Mouse (Mus musculus) urinary bladder, postnatal 4 days (tissue): ENCODE data around the gene Cirbp.

Experiments
- DNase-seq, 2 experiments: peaks; one replicate each; pipeline ENCODE4 v3.0.0; 2021 to 2022; ENCODE audit warnings: low spot score in 2 of 2

Cirbp gene

DNA sequence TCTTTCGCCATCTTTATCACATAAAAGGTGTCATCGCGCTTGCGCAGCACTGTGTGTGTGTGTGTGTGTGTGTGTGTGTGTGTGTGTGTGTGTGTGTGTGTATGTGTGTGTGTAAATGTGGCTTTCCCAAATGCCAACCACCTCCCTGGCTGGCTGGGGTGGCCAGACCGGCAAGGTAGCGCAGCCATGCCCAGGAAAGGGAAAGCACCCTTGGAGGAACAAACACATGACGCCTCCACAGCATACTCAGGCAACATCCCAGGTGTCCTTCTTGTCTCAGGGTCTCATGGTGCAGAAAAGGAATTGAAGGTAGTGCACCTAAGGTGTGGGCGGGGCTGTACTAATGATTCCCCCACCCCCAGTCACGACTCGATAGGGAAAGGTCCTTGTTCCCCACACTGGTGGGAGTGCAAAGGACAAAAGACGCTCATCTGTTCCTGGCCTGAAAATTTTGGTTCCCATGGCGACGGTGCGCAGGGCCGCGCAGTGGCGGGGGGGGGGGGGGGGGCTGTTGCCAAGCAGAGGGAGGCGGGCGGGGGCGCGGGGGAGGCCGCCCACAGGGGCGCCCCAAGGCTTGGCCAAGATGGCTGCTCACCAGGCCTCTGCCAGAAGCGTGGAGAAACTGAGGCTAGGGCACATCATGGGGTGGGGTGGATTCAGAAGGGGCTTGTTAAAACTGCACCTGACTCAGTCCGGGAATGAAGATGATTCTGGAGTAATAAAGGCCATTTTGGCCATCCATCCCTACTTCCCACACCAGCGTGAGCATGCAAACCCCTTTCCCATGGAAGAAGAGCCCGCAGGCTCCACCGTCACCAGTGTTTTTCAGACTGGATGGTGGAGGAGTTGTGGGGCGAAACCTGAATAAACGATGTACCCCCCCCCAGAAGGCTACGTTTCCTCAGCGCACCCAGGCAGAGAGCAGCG is 27.9 kb upstream of the Cirbp start:
- DNase-seq = no peak

DNA sequence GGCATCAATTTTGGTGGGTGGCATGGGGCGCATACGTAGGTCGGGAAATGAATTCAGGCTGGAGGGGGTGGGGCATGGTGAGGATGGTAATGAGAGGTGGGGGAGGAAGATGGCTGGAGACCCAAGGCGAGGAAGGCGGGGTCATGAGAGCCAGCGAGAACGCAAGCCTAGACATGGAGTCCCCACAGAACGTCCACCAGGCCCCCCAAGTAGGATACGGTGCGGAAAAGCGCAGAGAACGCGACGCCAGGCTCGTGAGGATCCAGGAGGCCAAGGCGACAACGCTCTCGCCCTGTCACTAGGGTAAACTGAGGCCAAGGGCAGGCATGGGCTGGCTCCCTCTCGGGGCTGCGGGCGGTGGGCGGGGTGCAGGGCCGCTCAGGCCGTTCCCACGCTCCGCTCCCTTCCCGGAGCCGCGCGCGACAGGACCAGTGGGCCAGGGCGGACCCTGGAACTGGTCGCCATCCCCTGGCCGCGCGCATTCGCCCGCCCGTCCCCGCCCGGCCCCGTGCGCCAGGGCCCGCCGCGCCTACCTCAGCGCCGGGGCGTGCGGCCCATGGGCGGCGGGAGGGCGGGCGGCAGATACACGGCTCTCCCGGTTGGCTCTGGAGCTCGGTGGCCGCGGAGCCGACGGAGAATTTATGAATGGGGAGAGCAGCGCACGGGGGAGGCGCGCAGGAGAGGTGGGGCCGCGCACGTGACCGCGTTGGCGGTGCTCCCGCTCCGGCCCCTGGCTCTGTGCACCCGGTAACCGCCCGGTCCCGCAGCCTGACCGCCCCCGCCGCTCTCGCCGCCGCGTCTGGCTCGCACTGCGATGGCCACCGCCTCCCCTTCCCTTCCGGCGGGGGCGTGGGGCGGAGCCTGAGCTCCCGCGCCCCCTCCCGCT is 27.0 kb upstream of the Cirbp start, which contains the start of gene Atp5d:
Atp5d (plus strand) TSS at position 80 of the 886 bp plus-strand sequence.
- no peak for DNase-seq

- no peak for DNase-seq
Measured at GRCm38 (mm10) chr10:80139439-80139775, 26.4 kb upstream of the Cirbp start.

- no peak for DNase-seq
Measured at GRCm38 (mm10) chr10:80139975-80140665, 25.7 kb upstream of the Cirbp start.

- DNase-seq = no peak
Measured at GRCm38 (mm10) chr10:80140666-80141035, 25.1 kb upstream of the Cirbp start, which contains the start of gene Cbarp. Gene Cbarp (minus strand): TSS chr10:80140835.

DNA sequence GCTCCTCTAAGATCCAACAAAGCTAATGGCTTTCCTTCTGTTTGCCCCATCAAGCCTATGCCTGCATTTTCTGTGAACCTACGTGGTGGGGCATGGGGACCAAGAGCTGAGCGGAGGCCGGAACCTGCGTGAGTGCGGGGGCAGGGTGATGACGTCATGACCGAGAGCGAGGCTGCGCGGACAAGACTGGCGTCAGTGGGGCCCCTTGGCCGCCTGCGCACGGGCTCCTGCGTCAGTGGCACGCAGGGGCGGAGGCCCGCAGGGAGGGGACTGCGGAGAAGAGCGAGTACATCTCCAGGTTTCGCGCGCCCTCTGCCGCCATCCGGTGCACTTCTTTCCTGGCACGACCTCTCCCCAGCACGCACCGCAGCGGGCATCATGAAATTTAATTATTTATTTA is 24.5 kb upstream of the Cirbp start:
- DNase-seq = peak; percentile 94

- DNase-seq = peak; percentile 90 to 93
Measured at GRCm38 (mm10) chr10:80141786-80142529, 23.8 kb upstream of the Cirbp start.

DNA sequence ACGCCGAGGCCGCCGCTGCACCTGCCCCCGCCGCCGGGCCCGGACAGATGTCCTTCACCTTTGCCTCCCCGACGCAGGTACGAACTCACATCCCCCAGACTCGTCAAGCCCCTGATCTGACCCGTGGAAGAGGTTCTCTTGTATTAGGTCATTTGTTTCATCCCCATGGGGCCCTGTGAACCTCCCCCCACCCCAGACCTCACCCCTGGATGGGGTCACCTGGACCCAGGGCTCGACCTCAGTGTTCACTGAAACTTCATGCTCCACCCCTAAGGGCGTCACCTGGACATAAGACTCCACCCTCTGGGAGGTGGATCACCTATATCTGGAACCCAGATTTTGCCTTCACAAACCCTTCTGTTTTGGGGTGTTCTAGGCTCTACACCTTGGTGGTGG is 23.3 kb upstream of the Cirbp start:
- no peak for DNase-seq

GRCm38 (mm10) chr10:80143664-80144063 is 22.1 kb upstream of the Cirbp start:
- DNase-seq = no peak

GRCm38 (mm10) chr10:80144159-80144558 is 21.6 kb upstream of the Cirbp start:
- no peak for DNase-seq

DNA sequence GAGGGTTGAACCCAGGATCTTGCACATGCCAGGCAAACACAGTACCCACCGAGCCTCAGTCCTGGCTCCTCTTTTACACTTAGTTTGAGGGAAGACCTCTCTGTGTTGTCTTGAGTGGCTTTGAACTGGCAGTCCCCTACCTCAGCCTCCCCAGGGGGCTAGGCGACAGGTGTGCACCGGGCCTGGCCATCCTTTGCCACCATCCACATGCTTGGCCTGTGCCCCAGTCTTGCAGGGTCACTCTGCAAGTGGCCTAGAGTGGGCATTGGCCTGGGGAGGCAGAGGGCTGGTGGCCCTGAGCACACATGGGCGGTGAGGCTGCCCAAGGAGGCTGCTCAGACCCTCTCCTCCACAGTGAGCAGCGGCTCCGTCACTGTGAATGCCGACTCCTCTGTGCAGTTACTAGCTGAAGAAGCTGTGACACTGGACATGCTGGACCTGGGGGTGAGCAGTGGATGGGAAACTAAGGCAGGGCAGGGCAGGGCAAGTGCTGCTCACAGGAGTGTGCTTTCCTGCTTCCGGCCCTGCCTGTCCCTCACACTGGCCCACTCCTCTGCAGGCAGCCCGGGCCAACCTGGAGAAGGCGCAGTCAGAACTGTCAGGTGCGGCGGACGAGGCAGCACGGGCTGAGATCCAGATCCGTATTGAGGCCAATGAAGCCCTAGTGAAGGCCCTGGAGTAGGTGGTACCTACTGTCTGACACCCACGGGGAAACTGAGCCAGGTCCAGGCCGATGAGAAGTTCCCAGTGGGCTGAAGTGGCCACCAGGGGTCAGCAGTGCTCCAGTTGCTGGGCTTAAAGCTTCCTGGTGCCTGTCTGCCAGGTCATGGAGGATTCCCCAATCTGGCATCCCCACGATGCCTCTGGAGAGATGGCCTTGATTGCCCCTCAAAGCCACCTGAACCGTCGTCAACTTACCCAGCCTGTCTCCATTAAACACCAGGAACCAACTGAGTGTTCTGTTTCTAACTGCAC is 20.6 kb upstream of the Cirbp start:
- DNase-seq = peak; percentile 66 to 82

- no peak for DNase-seq
Measured at GRCm38 (mm10) chr10:80145896-80146295, 19.9 kb upstream of the Cirbp start.

- DNase-seq = no peak
Measured at GRCm38 (mm10) chr10:80146568-80147011, 19.2 kb upstream of the Cirbp start.

DNA sequence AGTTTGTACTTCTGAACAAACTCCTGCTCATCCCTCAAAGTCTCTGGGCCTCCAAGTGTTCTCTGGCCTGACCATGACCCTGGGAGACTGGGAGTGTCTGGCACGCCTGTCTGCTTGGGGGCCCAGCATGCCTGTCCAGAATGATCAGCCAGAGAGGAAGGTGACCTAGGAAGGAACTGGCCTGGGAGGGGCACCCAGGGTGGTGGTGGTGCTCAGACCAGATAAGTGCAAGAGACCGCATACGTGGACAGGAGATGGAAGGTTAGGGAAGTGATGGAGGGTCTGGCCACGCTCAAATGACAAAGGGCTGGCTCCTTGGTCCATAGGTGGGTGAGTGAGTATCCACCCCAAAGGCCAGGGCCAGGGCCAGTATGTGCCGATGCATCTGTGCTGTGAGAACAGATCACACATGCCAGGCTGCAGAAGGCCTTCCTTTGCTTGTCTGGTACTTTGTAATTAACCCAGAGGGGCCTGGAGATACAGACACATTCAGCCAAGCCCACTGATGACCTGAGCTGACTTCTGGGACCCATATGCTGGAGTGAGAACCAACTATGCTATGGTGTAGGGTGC is 18.6 kb upstream of the Cirbp start:
- DNase-seq = no peak

GRCm38 (mm10) chr10:80147719-80148601 is 17.8 kb upstream of the Cirbp start, which contains the start of gene Midn:
Gene Midn (plus strand): TSS chr10:80148272.
- DNase-seq = peak; percentile 81 to 83

GRCm38 (mm10) chr10:80148610-80149290 is 17.0 kb upstream of the Cirbp start:
- peak; percentile 95 for DNase-seq

DNA sequence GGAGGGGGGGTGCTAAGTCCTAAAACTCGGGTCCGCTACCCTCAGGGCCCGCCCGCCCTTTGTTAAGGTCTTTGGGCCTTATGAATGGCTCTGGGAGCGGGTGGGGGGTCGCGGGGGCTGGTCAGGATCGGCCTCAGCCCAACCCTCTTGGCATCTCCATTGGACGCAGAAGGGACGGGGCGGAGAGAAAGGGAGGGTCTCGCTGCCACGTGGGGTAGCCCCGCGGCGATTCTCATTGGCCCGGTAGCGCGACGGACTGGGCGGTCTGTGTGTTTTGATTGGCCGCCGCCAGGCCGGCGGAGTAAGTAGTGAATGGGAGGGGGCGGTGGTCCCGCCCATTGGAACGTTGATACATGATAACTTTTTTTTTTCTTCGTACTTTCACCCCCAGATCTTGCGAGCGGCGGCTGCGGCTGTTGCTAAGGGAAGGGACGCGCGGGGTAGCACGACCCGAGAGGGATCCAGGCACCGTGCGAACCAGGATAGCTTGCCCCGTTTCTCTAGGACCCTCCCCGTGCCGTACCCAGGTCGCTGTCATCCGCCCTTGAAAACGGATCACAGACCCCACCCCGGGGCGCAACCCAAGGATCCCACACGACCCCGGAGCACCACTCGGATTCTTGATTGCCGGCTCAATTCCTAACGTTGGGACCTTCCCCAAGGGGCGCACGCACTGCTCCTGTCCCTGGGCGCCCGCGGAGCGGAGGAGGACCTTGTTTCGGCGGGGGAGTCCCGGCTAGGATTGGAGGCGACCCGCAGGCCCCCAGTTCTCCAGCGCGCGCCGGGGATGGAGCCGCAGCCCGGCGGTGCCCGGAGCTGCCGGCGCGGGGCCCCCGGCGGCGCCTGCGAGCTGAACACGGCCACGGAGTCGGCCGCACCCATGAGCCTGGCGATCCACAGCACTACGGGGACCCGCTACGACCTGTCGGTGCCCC is 16.2 kb upstream of the Cirbp start:
- peak; percentile 97 to 99 for DNase-seq
